Mouse (Mus musculus) hindbrain, postnatal 0 days (tissue): ENCODE data around the gene Relch. TPM values are rescaled to one million over a fixed set of nuclear protein-coding genes. Genes with fewer than 3 reads are reported as not detected.
A peak's percentile ranks its signal among the peaks of the same experiment; 100 is the strongest.
"Not testable (repeated sequence)": the region's sequence is repeated elsewhere in the genome, so short reads cannot be mapped to it uniquely, and the experiment has no call there.

Experiments used
- ATAC-seq: fragments of 200-750 bp; cut with Nextera tagmentation; 2 replicates; pipeline ENCODE4 v1.8.0; 2017; ENCODE audit warnings: mild to moderate bottlenecking, moderate TSS enrichment, moderate library complexity
- DNase-seq: peaks from one replicate; pipeline ENCODE4 v3.0.0-alpha.2; 2015; ENCODE audit warnings: low spot score
- H3K27ac ChIP-seq: fragments of 300-500 bp; sonication (generic); 2 replicates; pipeline ENCODE4 v1.5.1; 2014; ENCODE audit warnings: mild to moderate bottlenecking
- H3K27me3 ChIP-seq: fragments of 300-500 bp; sonication (generic); 2 replicates; pipeline ENCODE4 v1.6.1; 2014; ENCODE audit warnings: low read length, mixed read lengths; ENCODE audit not compliant: insufficient read depth
- H3K36me3 ChIP-seq: fragments of 300-500 bp; sonication (generic); 2 replicates; pipeline ENCODE4 v1.6.1; 2014; ENCODE audit warnings: low read length, mixed read lengths; ENCODE audit not compliant: insufficient read depth
- H3K4me1 ChIP-seq: fragments of 300-500 bp; sonication (generic); 2 replicates; pipeline ENCODE4 v1.6.1; 2014; ENCODE audit warnings: antibody characterized with exemption, low read length, mixed read lengths; ENCODE audit not compliant: insufficient read depth
- H3K4me2 ChIP-seq: fragments of 300-500 bp; sonication (generic); 2 replicates; pipeline ENCODE4 v1.6.1; 2014; ENCODE audit warnings: low read depth, mild to moderate bottlenecking, low read length, moderate library complexity, mixed read lengths
- H3K4me3 ChIP-seq: fragments of 300-500 bp; sonication (generic); 2 replicates; pipeline ENCODE4 v1.5.1; 2014; ENCODE audit warnings: low read length
- H3K9ac ChIP-seq: fragments of 300-500 bp; sonication (generic); replicated peaks from 2 replicates; pipeline ENCODE4 v1.6.1; 2014; ENCODE audit warnings: mild to moderate bottlenecking, low read length, moderate library complexity, mixed read lengths
- H3K9me3 ChIP-seq: fragments of 300-500 bp; sonication (generic); 2 replicates; pipeline ENCODE4 v1.6.1; 2016; ENCODE audit warnings: low read length, mixed read lengths
- CTCF ChIP-seq: IDR thresholded peaks from 2 replicates; pipeline ENCODE4 v1.5.1; 2016; ENCODE audit warnings: antibody characterized with exemption, control low read depth, low read depth
- WGBS: fragments of 180-500 bp; shearing (Covaris S2); extraction: QIAGEN DNeasy Blood & Tissue Kit; methylation state at CpG from one replicate; pipeline ENCODE4 v1.1.7; 2014; 5-methylcytosine and 5-hydroxymethylcytosine counted together
- polyA plus RNA-seq: library from polyadenylated mRNA; unstranded; fragments of >200 nt; fragmentation: Nextera tagmentation; extraction: Ambion mirVana; gene quantifications from 2 replicates; pipeline ENCODE4 v1.2.1, GENCODE M21; 2015
- total RNA-seq: library from RNA; depleted of rRNA; stranded (reverse); fragments of >200 nt; gene quantifications from 2 replicates; pipeline ENCODE4 v1.2.3, GENCODE M21; 2014

Relch gene
- total and polyA plus RNA-seq, 2 experiments from 2014 or later: 47.8 to 82.8 TPM

- Histone ChIP-seq H3K27ac (no peak overlapping the region), H3K4me1 (no peaks in the 10 kb centered on the region), H3K9me3 (no peaks in the 10 kb centered on the region), H3K4me2 (no peak overlapping the region), H3K9ac (no peak overlapping the region), H3K36me3 (no peaks in the 10 kb centered on the region; the same call in 1 of the 2 replicates), H3K27me3 (no peaks in the 10 kb centered on the region), H3K4me3 (no peak overlapping the region)
- no peak for TF ChIP-seq CTCF
- WGBS: 80% methylated on average over 2 of the region's 2 CpGs
- ATAC-seq (no peak), DNase-seq (no peak)
Observed at GRCm38 (mm10) chr1:105709415-105709814, 45.8 kb downstream of the Relch start.

DNA sequence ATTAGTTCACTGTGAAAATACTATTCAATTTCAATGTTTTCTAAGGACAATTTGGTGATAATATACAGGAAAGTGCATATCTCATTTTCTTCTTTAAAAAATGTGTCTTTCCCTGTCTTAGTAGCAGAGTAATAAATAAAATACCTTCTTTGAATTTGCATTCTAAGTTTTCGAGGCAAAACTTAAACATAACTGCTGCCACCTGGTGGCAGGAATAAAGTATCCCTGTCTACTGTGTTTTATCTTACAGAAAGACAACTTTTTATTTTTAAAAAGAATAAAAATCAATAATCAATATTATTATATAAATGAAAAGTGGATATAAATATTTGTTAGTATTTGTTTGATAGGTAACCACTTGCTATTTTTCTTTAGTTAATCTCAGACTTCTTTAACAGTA, 47.6 kb downstream of the Relch start:
- no peaks in the 10 kb centered on the region; the same call in 1 of the 2 replicates for H3K36me3 ChIP-seq
- peak; percentile 65 for TF ChIP-seq CTCF
- no peak overlapping the region for H3K4me3 ChIP-seq
- H3K4me2 ChIP-seq: no peak overlapping the region
- no peaks in the 10 kb centered on the region for H3K9me3 ChIP-seq
- no peak overlapping the region for H3K9ac ChIP-seq
- ATAC-seq (no peak), DNase-seq (peak; percentile 68)
- H3K4me1 ChIP-seq: no peaks in the 10 kb centered on the region
- WGBS: 28% methylated on average over 1 of the region's 1 CpGs
- no peaks in the 10 kb centered on the region for H3K27me3 ChIP-seq
- H3K27ac ChIP-seq: no peak overlapping the region

- Histone ChIP-seq H3K9ac (no peak overlapping the region), H3K9me3 (no peaks in the 10 kb centered on the region), H3K4me2 (no peak overlapping the region), H3K27ac (no peak overlapping the region), H3K27me3 (no peaks in the 10 kb centered on the region), H3K4me1 (no peaks in the 10 kb centered on the region), H3K4me3 (no peak overlapping the region), H3K36me3 (no peaks in the 10 kb centered on the region; the same call in 1 of the 2 replicates)
- no peak for DNase-seq
- ATAC-seq: no peak
- WGBS: 95% methylated on average over 2 of the region's 2 CpGs
- TF ChIP-seq CTCF: no peak
Observed at GRCm38 (mm10) chr1:105712822-105713221, 49.2 kb downstream of the Relch start.

GRCm38 (mm10) chr1:105718358-105718757, 54.7 kb downstream of the Relch start:
- Histone ChIP-seq H3K27ac (no peak overlapping the region), H3K4me1 (no peaks in the 10 kb centered on the region), H3K4me2 (no peak overlapping the region), H3K9me3 (no peaks in the 10 kb centered on the region), H3K36me3 (peaks cover 14% of the 10 kb centered on the region), H3K9ac (no peak overlapping the region), H3K27me3 (no peaks in the 10 kb centered on the region), H3K4me3 (no peak overlapping the region)
- ATAC-seq (no peak), DNase-seq (no peak)
- TF ChIP-seq CTCF: no peak
- 97% methylated on average over 1 of the region's 1 CpGs for WGBS

GRCm38 (mm10) chr1:105729246-105729645, 65.6 kb downstream of the Relch start:
- not testable (repeated sequence) for H3K27me3 ChIP-seq, H3K4me1 ChIP-seq, H3K9ac ChIP-seq, H3K4me2 ChIP-seq, H3K27ac ChIP-seq, H3K9me3 ChIP-seq, DNase-seq, H3K4me3 ChIP-seq, ATAC-seq
- peaks cover 14% of the 10 kb centered on the region for H3K36me3 ChIP-seq
- 95% methylated on average over 13 of the region's 13 CpGs for WGBS

DNA sequence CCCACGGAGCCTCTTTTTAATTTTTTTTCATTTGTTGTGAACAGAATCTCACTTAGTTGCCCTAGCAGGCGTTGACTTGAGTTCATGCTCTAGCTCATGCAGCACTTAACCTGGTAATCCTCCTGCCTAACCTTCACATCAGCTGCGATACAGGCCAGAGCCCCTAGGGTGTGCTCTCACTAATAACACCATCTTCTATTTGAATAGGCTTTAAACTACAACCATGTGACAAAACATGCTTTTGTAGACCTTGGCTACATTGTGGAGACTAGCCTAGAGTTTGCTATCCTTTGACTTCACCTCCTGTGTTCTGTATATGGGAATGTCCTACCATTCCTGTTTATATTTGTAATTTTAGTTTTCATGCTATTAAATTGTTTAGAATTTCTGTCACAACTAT, 71.7 kb downstream of the Relch start:
- peak; percentile 36 for TF ChIP-seq CTCF
- no peak overlapping the region for H3K4me2 ChIP-seq
- ATAC-seq (no peak; the same call in 1 of the 2 replicates), DNase-seq (no peak)
- 81% methylated on average over 3 of the region's 3 CpGs for WGBS
- peaks cover 8% of the 10 kb centered on the region for H3K36me3 ChIP-seq
- H3K4me1 ChIP-seq: no peaks in the 10 kb centered on the region
- no peak overlapping the region for H3K9ac ChIP-seq
- no peak overlapping the region for H3K4me3 ChIP-seq
- H3K27me3 ChIP-seq: no peaks in the 10 kb centered on the region
- no peaks in the 10 kb centered on the region for H3K9me3 ChIP-seq
- H3K27ac ChIP-seq: no peak overlapping the region

DNA sequence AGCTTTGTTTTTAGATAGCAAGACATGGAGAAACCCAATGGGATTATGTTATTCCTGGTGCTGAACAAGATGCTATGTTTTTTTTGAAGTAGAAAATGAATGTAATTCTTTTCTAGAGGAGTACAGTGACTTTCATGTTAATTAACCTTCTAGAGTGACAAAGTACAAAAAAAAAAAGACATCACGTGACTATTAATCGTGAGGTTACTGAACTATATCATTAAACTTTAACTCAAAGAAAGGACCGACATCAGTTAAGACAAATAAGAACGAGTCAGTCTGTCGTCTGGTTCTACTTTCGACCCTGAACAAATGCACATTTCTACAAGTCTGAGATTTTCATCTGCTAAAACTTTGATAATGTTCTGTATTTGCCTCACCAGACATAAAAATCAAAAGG, 74.7 kb downstream of the Relch start:
- no peak overlapping the region for H3K4me3 ChIP-seq
- H3K27me3 ChIP-seq: no peaks in the 10 kb centered on the region
- ATAC-seq (no peak), DNase-seq (no peak)
- 91% methylated on average over 6 of the region's 6 CpGs for WGBS
- no peaks in the 10 kb centered on the region for H3K9me3 ChIP-seq
- H3K4me1 ChIP-seq: no peaks in the 10 kb centered on the region
- no peak for TF ChIP-seq CTCF
- H3K36me3 ChIP-seq: peaks cover 20% of the 10 kb centered on the region; the same call in 1 of the 2 replicates
- no peak overlapping the region for H3K4me2 ChIP-seq
- no peak overlapping the region for H3K27ac ChIP-seq
- H3K9ac ChIP-seq: no peak overlapping the region
